Mouse (Mus musculus): ENCODE data around the gene Plxnb2.

Plxnb2 gene

DNA sequence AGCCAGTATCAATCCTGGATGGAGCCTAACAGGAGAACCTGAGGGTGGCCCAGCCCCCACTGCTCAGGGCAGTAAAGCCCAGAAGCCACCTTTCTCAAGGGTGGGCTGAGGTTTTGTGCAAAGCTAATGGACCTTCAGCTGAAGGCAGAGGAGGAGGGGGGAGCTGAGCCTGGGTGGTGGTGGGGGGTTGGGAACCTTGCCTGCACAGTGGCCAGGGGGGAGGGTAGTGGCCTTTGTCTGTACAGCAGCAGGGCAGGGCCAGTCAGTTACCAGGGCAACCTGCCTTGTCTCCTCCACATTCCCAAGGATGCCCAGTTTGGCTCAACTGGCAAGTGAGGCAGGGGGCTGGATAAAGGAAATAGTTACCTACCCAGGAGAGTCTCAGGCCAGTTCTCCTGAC lies 28.3 kb downstream of the Plxnb2 start:
- no peak for DNase-seq (ENCODE audit: extremely low read depth, insufficient read length, low spot score)

GRCm38 (mm10) chr15:89150041-89150390 lies 30.6 kb downstream of the Plxnb2 start:
- no peak for DNase-seq (ENCODE audit: extremely low read depth, insufficient read length, low spot score)

- peak; percentile 50 for DNase-seq (ENCODE audit: extremely low read depth, insufficient read length, low spot score)
Measured at GRCm38 (mm10) chr15:89149271-89150040, 31.1 kb downstream of the Plxnb2 start, which contains the start of gene Mapk11. Gene Mapk11 (minus strand): TSS chr15:89149628.

DNA sequence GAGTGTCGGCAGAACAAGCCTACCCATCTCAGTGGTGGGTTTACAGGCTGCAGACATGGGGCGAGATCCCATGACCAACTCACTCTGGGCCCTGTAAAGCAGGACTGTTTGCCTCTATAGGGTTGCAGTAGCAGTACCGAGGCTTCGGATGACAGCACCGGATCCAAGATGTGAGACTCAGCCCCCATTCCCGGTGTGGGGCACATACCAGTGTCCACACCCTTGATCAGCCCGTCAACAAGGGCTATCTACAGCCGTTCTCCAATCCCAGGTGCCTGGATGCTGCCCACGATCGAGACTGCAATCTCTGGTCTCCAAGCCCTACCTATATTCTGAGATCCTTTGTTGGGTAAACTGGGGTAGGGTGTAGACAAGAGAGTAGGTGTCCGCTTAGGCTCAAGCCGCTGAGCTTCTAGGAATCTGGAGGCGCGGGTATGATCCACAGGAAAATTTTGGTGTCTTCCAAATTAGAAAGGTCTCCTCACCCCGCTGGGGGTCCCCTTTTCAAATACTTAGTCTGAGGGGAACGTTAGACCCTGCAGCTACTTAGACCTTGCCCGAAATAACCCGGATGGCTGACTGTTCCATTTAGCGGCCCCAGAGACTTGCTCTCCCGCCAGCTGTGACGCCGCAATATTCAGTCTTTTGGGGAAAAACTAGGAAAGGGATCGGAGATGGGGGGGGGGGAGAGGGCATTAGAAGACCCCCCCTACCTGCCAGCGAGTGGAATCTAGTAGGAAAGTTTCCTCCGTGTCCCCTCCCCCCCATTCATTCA lies 31.9 kb downstream of the Plxnb2 start:
- DNase-seq (ENCODE audit: extremely low read depth, insufficient read length, low spot score) = no peak

- no peak for DNase-seq (ENCODE audit: extremely low read depth, insufficient read length, low spot score)
Measured at GRCm38 (mm10) chr15:89147895-89148294, 32.7 kb downstream of the Plxnb2 start.

DNA sequence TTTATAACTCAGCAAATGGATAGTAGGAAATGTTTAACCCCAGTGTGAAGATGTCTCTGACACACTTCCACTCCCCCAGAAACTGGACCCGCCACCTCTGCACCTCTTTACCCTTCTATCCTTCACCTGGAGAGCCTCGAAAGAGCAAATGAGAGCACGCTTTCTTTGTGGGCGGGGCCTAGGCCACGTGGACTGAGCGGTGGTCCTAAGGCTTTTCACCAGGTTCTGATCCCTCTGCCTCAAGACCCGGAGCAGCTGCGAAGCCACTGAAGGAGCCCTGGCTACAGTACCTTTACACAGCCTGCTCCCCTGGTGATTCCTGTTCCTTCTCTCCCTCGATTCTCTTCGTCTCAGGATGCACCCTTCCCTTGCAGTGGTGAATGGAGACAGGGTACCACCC lies 33.1 kb downstream of the Plxnb2 start:
- no peak for DNase-seq (ENCODE audit: extremely low read depth, insufficient read length, low spot score)

GRCm38 (mm10) chr15:89147024-89147423 lies 33.6 kb downstream of the Plxnb2 start:
- no peak for DNase-seq (ENCODE audit: extremely low read depth, insufficient read length, low spot score)

- no peak for DNase-seq (ENCODE audit: extremely low read depth, insufficient read length, low spot score)
Measured at GRCm38 (mm10) chr15:89146537-89146936, 34.1 kb downstream of the Plxnb2 start.

DNA sequence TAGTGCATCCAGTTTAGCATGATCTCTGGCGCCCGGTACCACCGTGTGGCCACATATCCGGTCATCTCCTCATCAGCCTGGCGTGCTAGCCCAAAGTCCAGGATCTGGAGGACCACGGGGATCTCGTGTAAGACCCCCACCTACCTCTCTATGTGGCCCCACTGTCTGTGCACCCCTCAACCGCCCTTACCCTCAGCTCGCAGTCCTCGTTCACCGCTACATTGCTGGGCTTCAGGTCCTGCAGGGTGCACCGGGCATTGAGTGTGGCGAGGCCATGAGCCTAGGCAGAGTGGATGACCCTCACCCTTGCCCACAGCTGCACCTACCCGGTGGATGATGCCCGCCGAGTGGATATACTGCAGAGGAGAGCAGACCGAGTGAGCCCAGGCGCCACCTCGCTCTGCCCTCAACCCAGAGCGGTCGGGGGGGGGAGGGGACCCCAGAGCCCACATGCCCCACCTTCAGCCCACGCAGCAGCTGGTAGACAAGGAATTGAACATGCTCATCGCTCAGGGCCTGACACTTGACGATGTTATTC lies 34.7 kb downstream of the Plxnb2 start:
- no peak for DNase-seq (ENCODE audit: extremely low read depth, insufficient read length, low spot score)

DNA sequence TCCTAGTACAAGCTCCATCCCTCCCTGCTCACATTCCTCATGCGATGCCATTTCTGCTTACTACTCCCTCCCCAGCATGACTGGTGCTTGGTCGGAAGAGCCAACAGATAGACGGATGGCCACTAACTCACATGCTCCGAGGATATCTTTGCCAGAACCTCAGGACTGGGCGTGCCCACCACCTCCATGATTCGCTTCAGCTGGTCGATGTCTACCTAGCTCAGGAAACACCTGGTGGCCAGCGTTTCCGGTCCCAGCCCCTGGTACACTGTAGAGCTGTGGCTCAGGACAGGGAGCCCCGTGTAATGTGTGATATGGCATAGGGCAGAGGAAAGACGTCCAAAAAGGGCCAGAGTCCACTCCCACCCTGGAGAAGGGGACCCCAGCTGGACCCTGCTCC lies 35.6 kb downstream of the Plxnb2 start:
- DNase-seq (ENCODE audit: extremely low read depth, insufficient read length, low spot score) = no peak

DNA sequence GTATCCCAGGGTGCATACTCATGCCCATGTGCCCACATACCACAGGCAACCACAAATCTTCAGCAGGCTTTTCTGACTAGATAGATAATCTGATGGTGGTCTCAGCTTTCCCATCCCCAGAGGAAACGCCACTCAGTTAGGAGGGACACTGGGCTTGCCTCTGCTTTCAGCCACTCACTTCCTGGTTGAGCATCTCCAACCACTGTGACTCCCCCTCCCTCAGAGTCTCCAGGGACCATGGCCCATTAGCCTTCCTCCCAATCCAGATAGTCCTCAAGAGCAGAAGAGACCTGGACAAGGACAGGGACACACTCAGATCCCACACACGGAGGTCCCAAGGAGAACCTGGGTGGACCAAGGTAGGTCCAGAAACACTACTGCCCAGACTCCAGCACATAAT lies 37.5 kb downstream of the Plxnb2 start:
- no peak for DNase-seq (ENCODE audit: extremely low read depth, insufficient read length, low spot score)

DNA sequence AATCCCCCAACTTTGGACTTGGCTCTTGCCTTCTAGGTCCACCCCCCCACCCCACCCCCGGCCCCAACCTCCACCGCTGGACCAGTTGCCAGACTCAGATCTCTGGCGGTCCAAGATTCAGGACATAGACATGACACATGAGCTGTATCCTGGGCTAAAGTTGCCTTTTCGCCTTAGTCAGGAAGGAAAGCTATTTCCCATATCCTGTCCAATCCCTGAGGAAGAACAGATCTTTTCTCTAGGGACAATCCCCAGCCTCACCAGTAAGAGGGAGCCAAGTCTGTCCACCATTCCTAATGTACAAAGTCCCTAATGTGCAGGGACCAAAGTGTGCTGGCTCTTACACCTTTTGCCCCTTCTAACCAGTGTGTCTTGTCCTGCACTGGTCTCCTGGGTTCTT lies 38.7 kb downstream of the Plxnb2 start:
- DNase-seq (ENCODE audit: extremely low read depth, insufficient read length, low spot score) = no peak

DNA sequence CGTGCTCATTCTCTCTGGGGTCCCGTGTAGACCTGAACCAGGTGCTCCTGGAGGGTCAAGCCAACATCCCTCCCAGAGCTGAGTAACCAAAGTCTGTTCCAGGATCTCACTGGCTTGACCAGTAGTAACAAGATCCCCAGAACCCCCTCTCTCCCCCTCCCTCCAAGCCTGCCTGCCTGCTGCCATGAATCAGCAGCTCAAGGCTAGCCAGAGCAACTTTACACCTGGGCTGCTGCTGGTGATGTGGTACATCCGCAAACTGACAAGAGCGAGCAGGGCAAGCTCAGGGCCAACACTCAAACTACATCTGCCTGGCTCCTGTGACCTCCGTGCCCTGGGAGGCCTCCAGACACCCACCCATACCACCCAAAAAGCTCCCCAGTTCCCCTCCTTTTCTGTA lies 39.1 kb downstream of the Plxnb2 start:
- no peak for DNase-seq (ENCODE audit: extremely low read depth, insufficient read length, low spot score)

GRCm38 (mm10) chr15:89140659-89141252 lies 39.8 kb downstream of the Plxnb2 start, which contains the start of gene Mapk12:
Gene Mapk12 (minus strand): TSS chr15:89140703.
- peak; percentile 51 for DNase-seq (ENCODE audit: extremely low read depth, insufficient read length, low spot score)

- peak; percentile 54 for DNase-seq (ENCODE audit: extremely low read depth, insufficient read length, low spot score)
Measured at GRCm38 (mm10) chr15:89140048-89140658, 40.4 kb downstream of the Plxnb2 start.

DNA sequence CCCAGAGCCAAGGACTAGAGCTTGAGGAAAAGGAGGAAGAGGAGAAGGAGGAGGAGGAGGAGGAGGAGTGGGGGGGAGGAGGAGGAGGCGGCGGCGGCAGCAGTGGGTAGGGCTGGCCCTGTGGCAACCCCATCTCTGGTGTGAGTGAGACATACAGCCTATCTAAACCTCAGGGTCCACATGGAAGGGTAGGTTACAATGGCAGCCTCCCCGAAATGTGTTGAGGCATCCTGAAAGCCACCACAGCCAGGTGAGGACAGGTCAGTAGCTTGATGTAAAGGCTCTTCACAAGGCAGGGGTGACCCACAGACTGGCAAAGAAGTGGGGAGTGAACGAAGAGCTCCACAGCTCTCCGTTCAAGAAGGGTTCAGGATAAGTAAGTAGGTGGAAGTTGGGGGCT lies 42.1 kb downstream of the Plxnb2 start:
- no peak for DNase-seq (ENCODE audit: extremely low read depth, insufficient read length, low spot score)

- DNase-seq (ENCODE audit: extremely low read depth, insufficient read length, low spot score) = no peak
Measured at GRCm38 (mm10) chr15:89138046-89138405, 42.6 kb downstream of the Plxnb2 start.

GRCm38 (mm10) chr15:89137378-89138045 lies 43.1 kb downstream of the Plxnb2 start:
- DNase-seq (ENCODE audit: extremely low read depth, insufficient read length, low spot score) = no peak

GRCm38 (mm10) chr15:89136461-89137155 lies 44.0 kb downstream of the Plxnb2 start:
- no peak for DNase-seq (ENCODE audit: extremely low read depth, insufficient read length, low spot score)

DNA sequence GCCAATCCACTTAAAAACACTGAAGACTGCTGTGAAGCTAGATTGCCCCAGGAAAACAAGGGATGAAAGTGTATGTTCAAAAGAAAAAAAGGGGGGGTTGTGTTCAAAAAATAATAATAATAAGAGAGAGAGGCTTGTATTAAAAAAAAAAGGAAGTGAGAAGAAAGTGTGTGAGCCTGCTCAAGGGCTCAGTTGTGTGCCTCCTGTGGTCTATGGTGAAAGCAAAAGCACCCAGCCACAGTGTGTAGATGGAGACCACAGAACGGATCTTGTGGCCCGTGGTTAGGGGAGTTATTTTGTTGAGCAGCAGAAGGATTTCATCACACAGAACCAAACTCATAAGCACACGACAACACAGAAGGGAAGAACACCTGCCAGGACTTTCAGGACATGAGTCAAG lies 49.3 kb downstream of the Plxnb2 start:
- DNase-seq (ENCODE audit: extremely low read depth, insufficient read length, low spot score) = no peak

Data from 3134 (cell line).